Mouse (Mus musculus) retina, embryonic 14.5 days (tissue): ENCODE data around the gene Dlgap3.

Source experiments
- DNase-seq: peaks from one replicate; pipeline ENCODE4 v3.0.0-alpha.2; 2015; ENCODE audit warnings: low spot score

The Dlgap3 gene

GRCm38 (mm10) chr4:127261601-127262000 is 92.6 kb downstream of the Dlgap3 start:
- DNase-seq: no peak

GRCm38 (mm10) chr4:127263438-127264182 is 94.6 kb downstream of the Dlgap3 start:
- no peak for DNase-seq

GRCm38 (mm10) chr4:127264183-127264554 is 95.2 kb downstream of the Dlgap3 start:
- no peak for DNase-seq

GRCm38 (mm10) chr4:127278451-127279001 is 109.5 kb downstream of the Dlgap3 start:
- DNase-seq: no peak

- DNase-seq: no peak
Measured at GRCm38 (mm10) chr4:127279241-127279640, 110.2 kb downstream of the Dlgap3 start.
